Mouse (Mus musculus) CD4-positive helper T cell, adult 2 months (primary cell): ENCODE data around the gene Slc5a5.

Experiments
- DNase-seq: peaks from one replicate; pipeline ENCODE4 v3.0.0-alpha.2; 2012; ENCODE audit warnings: low read depth, missing footprints, low spot score

The Slc5a5 gene

GRCm38 (mm10) chr8:70836666-70837065 is 55.9 kb downstream of the Slc5a5 start:
- no peak for DNase-seq

GRCm38 (mm10) chr8:70834071-70834470 is 58.5 kb downstream of the Slc5a5 start:
- DNase-seq: no peak

GRCm38 (mm10) chr8:70833520-70833919 is 59.0 kb downstream of the Slc5a5 start:
- DNase-seq: no peak

- DNase-seq: peak; percentile 74
Measured at GRCm38 (mm10) chr8:70833018-70833482, 59.5 kb downstream of the Slc5a5 start.
